Mouse (Mus musculus): Measurements from ENCODE around the gene 4930519G04Rik.
A peak's percentile ranks its signal among the peaks of the same experiment; 100 is the strongest.
"Not testable (repeated sequence)": the region's sequence is repeated elsewhere in the genome, so short reads cannot be mapped to it uniquely, and the experiment has no call there.

Gene 4930519G04Rik

GRCm38 (mm10) chr5:114842155-114842554 lies 11.3 kb upstream of the 4930519G04Rik start:
- not testable (repeated sequence) for DNase-seq (ENCODE audit: low read depth, low spot score)

- no peak for DNase-seq (ENCODE audit: low read depth, low spot score)
Observed at GRCm38 (mm10) chr5:114842674-114843073, 10.8 kb upstream of the 4930519G04Rik start.

GRCm38 (mm10) chr5:114844371-114844770 lies 9.1 kb upstream of the 4930519G04Rik start:
- not testable (repeated sequence) for DNase-seq (ENCODE audit: low read depth, low spot score)

- DNase-seq (ENCODE audit: low read depth, low spot score) = no peak
Observed at GRCm38 (mm10) chr5:114851565-114852236, 1.8 kb upstream of the 4930519G04Rik start.

- DNase-seq (ENCODE audit: low read depth, low spot score) = no peak
Observed at GRCm38 (mm10) chr5:114858582-114858981, 5.1 kb downstream of the 4930519G04Rik start, which contains the start of gene Gm9936. Gene Gm9936, minus strand, starts transcription at chr5:114858682.

GRCm38 (mm10) chr5:114859253-114859652 lies 5.8 kb downstream of the 4930519G04Rik start:
- peak; percentile 74 for DNase-seq (ENCODE audit: low read depth, low spot score)

GRCm38 (mm10) chr5:114861730-114862129 lies 8.3 kb downstream of the 4930519G04Rik start:
- no peak for DNase-seq (ENCODE audit: low read depth, low spot score)

GRCm38 (mm10) chr5:114864813-114865212 lies 11.3 kb downstream of the 4930519G04Rik start:
- DNase-seq (ENCODE audit: low read depth, low spot score) = peak; percentile 13

- no peak for DNase-seq (ENCODE audit: low read depth, low spot score)
Observed at GRCm38 (mm10) chr5:114865279-114865678, 11.8 kb downstream of the 4930519G04Rik start.

GRCm38 (mm10) chr5:114875858-114876257 lies 22.4 kb downstream of the 4930519G04Rik start:
- DNase-seq (ENCODE audit: low read depth, low spot score) = peak; percentile 9

- DNase-seq (ENCODE audit: low read depth, low spot score) = no peak
Observed at GRCm38 (mm10) chr5:114876331-114876730, 22.9 kb downstream of the 4930519G04Rik start.

- DNase-seq (ENCODE audit: low read depth, low spot score) = no peak
Observed at GRCm38 (mm10) chr5:114877487-114877886, 24.0 kb downstream of the 4930519G04Rik start.

- no peak for DNase-seq (ENCODE audit: low read depth, low spot score)
Observed at GRCm38 (mm10) chr5:114879399-114879798, 25.9 kb downstream of the 4930519G04Rik start.

GRCm38 (mm10) chr5:114882319-114882718 lies 28.9 kb downstream of the 4930519G04Rik start:
- DNase-seq (ENCODE audit: low read depth, low spot score) = peak; percentile 50

GRCm38 (mm10) chr5:114883022-114883421 lies 29.6 kb downstream of the 4930519G04Rik start:
- no peak for DNase-seq (ENCODE audit: low read depth, low spot score)

- DNase-seq (ENCODE audit: low read depth, low spot score) = no peak
Observed at GRCm38 (mm10) chr5:114886801-114887200, 33.3 kb downstream of the 4930519G04Rik start.

GRCm38 (mm10) chr5:114888995-114889394 lies 35.5 kb downstream of the 4930519G04Rik start:
- no peak for DNase-seq (ENCODE audit: low read depth, low spot score)

- DNase-seq (ENCODE audit: low read depth, low spot score) = no peak
Observed at GRCm38 (mm10) chr5:114895542-114895941, 42.1 kb downstream of the 4930519G04Rik start.

GRCm38 (mm10) chr5:114896688-114897373 lies 43.4 kb downstream of the 4930519G04Rik start, which contains the start of gene Oasl2:
Gene Oasl2, plus strand, starts transcription at chr5:114896936.
- no peak for DNase-seq (ENCODE audit: low read depth, low spot score)

- DNase-seq (ENCODE audit: low read depth, low spot score) = no peak
Observed at GRCm38 (mm10) chr5:114897374-114897793, 43.9 kb downstream of the 4930519G04Rik start.

GRCm38 (mm10) chr5:114898857-114899256 lies 45.4 kb downstream of the 4930519G04Rik start:
- no peak for DNase-seq (ENCODE audit: low read depth, low spot score)

- peak; percentile 60 for DNase-seq (ENCODE audit: low read depth, low spot score)
Observed at GRCm38 (mm10) chr5:114902413-114902812, 48.9 kb downstream of the 4930519G04Rik start.
